Mouse (Mus musculus) G1E (cell line): ENCODE results near the gene Cyp4a32.

ENCODE experiments used
- CTCF ChIP-seq: IDR thresholded peaks from 2 replicates; pipeline ENCODE4 v1.5.1; 2012; ENCODE audit warnings: low read depth, low read length, inconsistent platforms, mixed read lengths
- GATA1 ChIP-seq: IDR thresholded peaks from 2 replicates; pipeline ENCODE4 v1.6.1; 2012; ENCODE audit warnings: borderline replicate concordance, low read length, inconsistent platforms, mixed read lengths
- GATA2 ChIP-seq: IDR thresholded peaks from 2 replicates; pipeline ENCODE4 v1.6.1; 2012; ENCODE audit warnings: low read depth, low read length, inconsistent platforms, borderline replicate concordance
- POLR2AphosphoS5 ChIP-seq: IDR thresholded peaks from 2 replicates; pipeline ENCODE4 v1.6.1; 2012; ENCODE audit warnings: low read depth, low read length, inconsistent platforms; ENCODE audit not compliant: insufficient replicate concordance
- TAL1 ChIP-seq: conservative IDR thresholded peaks from 2 replicates; pipeline ENCODE4 v1.6.1; 2012; ENCODE audit warnings: low read depth, low read length, inconsistent platforms, mixed read lengths

GRCm38 (mm10) chr4:115563401-115563800 lies 37.4 kb upstream of the Cyp4a32 start, which contains the start of gene Cyp4a31:
- TF ChIP-seq POLR2AphosphoS5 = no peak
- TF ChIP-seq CTCF = no peak
- no peak for TF ChIP-seq GATA1
- TF ChIP-seq TAL1 = no peak
- TF ChIP-seq GATA2 = no peak
